Mouse (Mus musculus): ENCODE data around the gene Gm28230. TPM values are rescaled to one million over a fixed set of nuclear protein-coding genes. Genes with fewer than 3 reads are reported as not detected.

Gene Gm28230
- polyA plus RNA-seq, 1 experiment from 2014 or later, result 0.10 TPM

GRCm38 (mm10) chr2:74725171-74725570, 1.4 kb upstream of the Gm28230 start:
- ATAC-seq (ENCODE audit: insufficient number of reproducible peaks, insufficient read depth, low FRiP score, low read depth), result no peak
- Histone ChIP-seq H3K4me2 (replicated peaks; ENCODE audit: low read depth, low read length) (no peak overlapping the region), H3K27me3 (ENCODE audit: control insufficient read depth, insufficient read depth, low read length) (peaks cover 77% of the 10 kb centered on the region), H3K9ac (replicated peaks; ENCODE audit: low read depth, low read length) (no peak overlapping the region), H3K9me3 (ENCODE audit: control insufficient read depth, low read depth, low read length) (no peaks in the 10 kb centered on the region), H3K27ac (ENCODE audit: low read length) (no peak overlapping the region), H3K4me3 (ENCODE audit: low read depth, low read length) (no peak overlapping the region), H3K4me1 (ENCODE audit: control insufficient read depth, insufficient read depth, low read length) (no peaks in the 10 kb centered on the region), H3K36me3 (ENCODE audit: control insufficient read depth, insufficient read depth, low read length) (no peaks in the 10 kb centered on the region)
- WGBS, result 11% methylated on average over 17 of the region's 17 CpGs

GRCm38 (mm10) chr2:74726973-74727639, 578 bp downstream of the Gm28230 start:
- H3K27me3 ChIP-seq (ENCODE audit: control insufficient read depth, insufficient read depth, low read length), result peaks cover 73% of the 10 kb centered on the region
- H3K4me1 ChIP-seq (ENCODE audit: control insufficient read depth, insufficient read depth, low read length), result no peaks in the 10 kb centered on the region
- WGBS, result 6% methylated on average over 43 of the region's 43 CpGs
- H3K27ac ChIP-seq (ENCODE audit: low read length), result no peak overlapping the region
- H3K4me2 ChIP-seq (replicated peaks; ENCODE audit: low read depth, low read length), result peak overlapping the region; percentile 19; the same call in 1 of the 2 replicates
- H3K9ac ChIP-seq (replicated peaks; ENCODE audit: low read depth, low read length), result no peak overlapping the region
- no peaks in the 10 kb centered on the region for H3K36me3 ChIP-seq (ENCODE audit: control insufficient read depth, insufficient read depth, low read length)
- H3K4me3 ChIP-seq (ENCODE audit: low read depth, low read length), result peak overlapping the region; percentile 7
- no peaks in the 10 kb centered on the region for H3K9me3 ChIP-seq (ENCODE audit: control insufficient read depth, low read depth, low read length)
- ATAC-seq (ENCODE audit: insufficient number of reproducible peaks, insufficient read depth, low FRiP score, low read depth), result no peak

GRCm38 (mm10) chr2:74727640-74728302, 1.2 kb downstream of the Gm28230 start:
- no peak for ATAC-seq (ENCODE audit: insufficient number of reproducible peaks, insufficient read depth, low FRiP score, low read depth)
- H3K27ac ChIP-seq (ENCODE audit: low read length), result no peak overlapping the region
- no peaks in the 10 kb centered on the region for H3K4me1 ChIP-seq (ENCODE audit: control insufficient read depth, insufficient read depth, low read length)
- WGBS, result 10% methylated on average over 25 of the region's 25 CpGs
- H3K36me3 ChIP-seq (ENCODE audit: control insufficient read depth, insufficient read depth, low read length), result no peaks in the 10 kb centered on the region
- no peak overlapping the region for H3K9ac ChIP-seq (replicated peaks; ENCODE audit: low read depth, low read length)
- H3K4me2 ChIP-seq (replicated peaks; ENCODE audit: low read depth, low read length), result peak overlapping the region; percentile 19; the same call in 1 of the 2 replicates
- H3K4me3 ChIP-seq (ENCODE audit: low read depth, low read length), result peak overlapping the region; percentile 7
- H3K27me3 ChIP-seq (ENCODE audit: control insufficient read depth, insufficient read depth, low read length), result peaks cover 70% of the 10 kb centered on the region
- no peaks in the 10 kb centered on the region for H3K9me3 ChIP-seq (ENCODE audit: control insufficient read depth, low read depth, low read length)

GRCm38 (mm10) chr2:74728303-74728680, 1.8 kb downstream of the Gm28230 start:
- no peak overlapping the region; the same call in 1 of the 2 replicates for H3K9ac ChIP-seq (replicated peaks; ENCODE audit: low read depth, low read length)
- 38% methylated on average over 13 of the region's 13 CpGs for WGBS
- no peaks in the 10 kb centered on the region for H3K9me3 ChIP-seq (ENCODE audit: control insufficient read depth, low read depth, low read length)
- H3K4me3 ChIP-seq (ENCODE audit: low read depth, low read length), result peak overlapping the region; percentile 7; the same call in 1 of the 2 replicates
- no peak overlapping the region for H3K27ac ChIP-seq (ENCODE audit: low read length)
- no peaks in the 10 kb centered on the region for H3K36me3 ChIP-seq (ENCODE audit: control insufficient read depth, insufficient read depth, low read length)
- ATAC-seq (ENCODE audit: insufficient number of reproducible peaks, insufficient read depth, low FRiP score, low read depth), result no peak
- H3K4me2 ChIP-seq (replicated peaks; ENCODE audit: low read depth, low read length), result no peak overlapping the region; the same call in 1 of the 2 replicates
- H3K27me3 ChIP-seq (ENCODE audit: control insufficient read depth, insufficient read depth, low read length), result peaks cover 67% of the 10 kb centered on the region
- no peaks in the 10 kb centered on the region for H3K4me1 ChIP-seq (ENCODE audit: control insufficient read depth, insufficient read depth, low read length)

GRCm38 (mm10) chr2:74730331-74730730, 3.8 kb downstream of the Gm28230 start:
- WGBS, result 21% methylated on average over 8 of the region's 8 CpGs
- Histone ChIP-seq H3K36me3 (ENCODE audit: control insufficient read depth, insufficient read depth, low read length) (no peaks in the 10 kb centered on the region), H3K9ac (replicated peaks; ENCODE audit: low read depth, low read length) (no peak overlapping the region), H3K4me2 (replicated peaks; ENCODE audit: low read depth, low read length) (no peak overlapping the region), H3K27me3 (ENCODE audit: control insufficient read depth, insufficient read depth, low read length) (peaks cover 57% of the 10 kb centered on the region), H3K4me1 (ENCODE audit: control insufficient read depth, insufficient read depth, low read length) (no peaks in the 10 kb centered on the region), H3K4me3 (ENCODE audit: low read depth, low read length) (no peak overlapping the region), H3K27ac (ENCODE audit: low read length) (no peak overlapping the region), H3K9me3 (ENCODE audit: control insufficient read depth, low read depth, low read length) (no peaks in the 10 kb centered on the region)
- no peak for ATAC-seq (ENCODE audit: insufficient number of reproducible peaks, insufficient read depth, low FRiP score, low read depth)

GRCm38 (mm10) chr2:74731055-74731454, 4.5 kb downstream of the Gm28230 start:
- H3K4me1 ChIP-seq (ENCODE audit: control insufficient read depth, insufficient read depth, low read length), result no peaks in the 10 kb centered on the region
- peaks cover 52% of the 10 kb centered on the region for H3K27me3 ChIP-seq (ENCODE audit: control insufficient read depth, insufficient read depth, low read length)
- H3K9me3 ChIP-seq (ENCODE audit: control insufficient read depth, low read depth, low read length), result no peaks in the 10 kb centered on the region
- no peaks in the 10 kb centered on the region for H3K36me3 ChIP-seq (ENCODE audit: control insufficient read depth, insufficient read depth, low read length)
- no peak overlapping the region for H3K4me2 ChIP-seq (replicated peaks; ENCODE audit: low read depth, low read length)
- ATAC-seq (ENCODE audit: insufficient number of reproducible peaks, insufficient read depth, low FRiP score, low read depth), result no peak
- no peak overlapping the region for H3K9ac ChIP-seq (replicated peaks; ENCODE audit: low read depth, low read length)
- H3K4me3 ChIP-seq (ENCODE audit: low read depth, low read length), result no peak overlapping the region
- H3K27ac ChIP-seq (ENCODE audit: low read length), result no peak overlapping the region

- no peak overlapping the region for H3K4me3 ChIP-seq (ENCODE audit: low read depth, low read length)
Measured at GRCm38 (mm10) chr2:74731799-74732512, 5.4 kb downstream of the Gm28230 start.

GRCm38 (mm10) chr2:74732513-74733316, 6.2 kb downstream of the Gm28230 start:
- no peak for ATAC-seq (ENCODE audit: insufficient number of reproducible peaks, insufficient read depth, low FRiP score, low read depth)
- Histone ChIP-seq H3K4me2 (replicated peaks; ENCODE audit: low read depth, low read length) (peak overlapping the region; percentile 27; the same call in 1 of the 2 replicates), H3K27me3 (ENCODE audit: control insufficient read depth, insufficient read depth, low read length) (peaks cover 55% of the 10 kb centered on the region), H3K4me1 (ENCODE audit: control insufficient read depth, insufficient read depth, low read length) (no peaks in the 10 kb centered on the region), H3K9ac (replicated peaks; ENCODE audit: low read depth, low read length) (no peak overlapping the region), H3K27ac (ENCODE audit: low read length) (no peak overlapping the region), H3K9me3 (ENCODE audit: control insufficient read depth, low read depth, low read length) (no peaks in the 10 kb centered on the region), H3K4me3 (ENCODE audit: low read depth, low read length) (peak overlapping the region; percentile 5; the same call in 1 of the 2 replicates), H3K36me3 (ENCODE audit: control insufficient read depth, insufficient read depth, low read length) (no peaks in the 10 kb centered on the region)
- 4% methylated on average over 52 of the region's 52 CpGs for WGBS

More at GRCm38 (mm10) chr2:74731799-74732512, 5.4 kb downstream of the Gm28230 start:
- ATAC-seq (ENCODE audit: insufficient number of reproducible peaks, insufficient read depth, low FRiP score, low read depth), result no peak
- Histone ChIP-seq H3K9me3 (ENCODE audit: control insufficient read depth, low read depth, low read length) (no peaks in the 10 kb centered on the region), H3K4me2 (replicated peaks; ENCODE audit: low read depth, low read length) (0 out of 2 replicates have a peak overlapping the region, but pooled peaks have one; percentile 4), H3K27ac (ENCODE audit: low read length) (no peak overlapping the region), H3K4me1 (ENCODE audit: control insufficient read depth, insufficient read depth, low read length) (no peaks in the 10 kb centered on the region), H3K36me3 (ENCODE audit: control insufficient read depth, insufficient read depth, low read length) (no peaks in the 10 kb centered on the region), H3K27me3 (ENCODE audit: control insufficient read depth, insufficient read depth, low read length) (peaks cover 50% of the 10 kb centered on the region), H3K9ac (replicated peaks; ENCODE audit: low read depth, low read length) (no peak overlapping the region)
- WGBS, result 16% methylated on average over 9 of the region's 9 CpGs
